Mouse (Mus musculus): Measurements from ENCODE around the gene Lysmd4. TPM values are rescaled to one million over a fixed set of nuclear protein-coding genes. Genes with fewer than 3 reads are reported as not detected.
A peak's percentile ranks its signal among the peaks of the same experiment; 100 is the strongest.

Lysmd4 gene
- polyA plus RNA-seq, 1 experiment: 46.8 TPM

DNA sequence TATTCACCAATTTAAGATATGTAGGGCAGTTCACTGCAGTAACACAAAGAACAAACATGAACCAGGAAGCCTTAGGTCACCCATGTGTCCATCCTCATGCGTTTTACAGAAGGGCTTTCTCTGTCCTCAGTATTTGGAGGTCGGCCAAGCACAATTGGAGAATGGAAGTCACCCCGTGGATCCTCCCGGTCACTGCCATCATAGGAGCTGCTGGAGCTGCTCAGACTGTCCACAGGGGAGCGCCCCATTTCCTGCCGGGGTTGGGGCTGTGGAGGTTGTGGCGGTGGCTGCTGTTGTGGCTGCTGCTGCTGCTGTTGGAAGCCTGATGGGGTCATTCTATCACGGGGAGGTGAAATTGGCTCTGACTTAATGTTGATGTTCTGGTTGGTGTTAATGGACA is 12.5 kb downstream of the Lysmd4 start:
- no peaks in the 10 kb centered on the region for H3K27me3 ChIP-seq (ENCODE audit: control insufficient read depth, insufficient read depth, low read length)
- peaks cover 9% of the 10 kb centered on the region for H3K4me1 ChIP-seq (ENCODE audit: control insufficient read depth, insufficient read depth, low read length)
- WGBS: 17% methylated on average over 8 of the region's 8 CpGs
- H3K4me3 ChIP-seq (replicated peaks; ENCODE audit: insufficient read depth, low read depth, low read length): no peak overlapping the region
- DNase-seq: peak in 1 of 2 experiments; percentile 55
- H3K27ac ChIP-seq (ENCODE audit: insufficient read depth, low read length): no peak overlapping the region
- TF ChIP-seq CTCF (IDR thresholded peaks at IDR 0.05; ENCODE audit: borderline replicate concordance, insufficient read depth, low read depth, low read length) (no peak), POLR2A (IDR thresholded peaks at IDR 0.05; ENCODE audit: borderline replicate concordance, insufficient read depth, low read length) (no peak)

DNA sequence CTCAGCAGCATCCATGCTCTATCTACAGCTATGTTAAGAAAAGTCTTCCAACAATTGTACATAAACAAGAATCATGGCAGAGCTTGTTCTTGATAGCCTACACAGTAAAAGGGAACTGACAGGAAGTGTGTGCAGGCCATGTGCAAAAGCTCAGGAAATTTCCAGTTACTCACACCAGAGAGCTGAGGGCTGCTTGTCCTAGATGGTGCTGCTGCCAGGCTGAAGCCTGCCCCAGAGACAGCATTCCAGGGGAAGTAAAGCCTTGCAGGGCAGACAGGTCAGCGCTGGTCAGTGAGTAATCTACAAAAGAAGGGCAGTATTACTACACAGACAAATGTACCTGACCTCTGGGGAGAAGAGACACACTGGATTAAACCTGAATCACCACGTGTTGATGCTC is 14.0 kb downstream of the Lysmd4 start:
- 85% methylated on average over 2 of the region's 2 CpGs for WGBS
- Histone ChIP-seq H3K4me3 (replicated peaks; ENCODE audit: insufficient read depth, low read depth, low read length) (no peak overlapping the region), H3K27ac (ENCODE audit: insufficient read depth, low read length) (no peak overlapping the region), H3K4me1 (ENCODE audit: control insufficient read depth, insufficient read depth, low read length) (no peaks in the 10 kb centered on the region), H3K27me3 (ENCODE audit: control insufficient read depth, insufficient read depth, low read length) (no peaks in the 10 kb centered on the region)
- no peak for DNase-seq
- TF ChIP-seq CTCF (IDR thresholded peaks at IDR 0.05; ENCODE audit: borderline replicate concordance, insufficient read depth, low read depth, low read length) (no peak), POLR2A (IDR thresholded peaks at IDR 0.05; ENCODE audit: borderline replicate concordance, insufficient read depth, low read length) (no peak)

DNA sequence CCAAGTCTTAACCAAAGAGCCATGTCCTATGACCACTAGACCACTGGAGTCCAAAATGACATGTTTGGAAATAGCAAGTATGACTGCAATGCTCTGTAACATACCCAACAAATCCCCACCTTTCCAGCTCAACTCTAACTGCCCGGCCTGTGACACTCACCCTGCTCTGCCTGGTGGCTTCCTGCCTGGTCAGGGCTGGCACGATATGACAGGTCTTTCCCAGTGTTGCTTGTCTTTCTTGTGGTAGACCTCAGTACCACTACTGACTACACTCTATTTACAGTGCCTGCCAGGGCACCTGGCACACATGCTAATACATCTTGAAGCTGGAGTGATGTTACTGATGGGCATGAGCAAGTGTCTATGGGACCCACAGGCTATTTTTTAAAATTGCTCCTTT is 15.4 kb downstream of the Lysmd4 start:
- no peak for DNase-seq
- Histone ChIP-seq H3K27ac (ENCODE audit: insufficient read depth, low read length) (no peak overlapping the region), H3K27me3 (ENCODE audit: control insufficient read depth, insufficient read depth, low read length) (no peaks in the 10 kb centered on the region), H3K4me1 (ENCODE audit: control insufficient read depth, insufficient read depth, low read length) (no peaks in the 10 kb centered on the region), H3K4me3 (replicated peaks; ENCODE audit: insufficient read depth, low read depth, low read length) (no peak overlapping the region)
- TF ChIP-seq POLR2A (IDR thresholded peaks at IDR 0.05; ENCODE audit: borderline replicate concordance, insufficient read depth, low read length): no peak
- TF ChIP-seq CTCF (IDR thresholded peaks at IDR 0.05; ENCODE audit: borderline replicate concordance, insufficient read depth, low read depth, low read length): no peak
- 84% methylated on average over 2 of the region's 2 CpGs for WGBS

DNA sequence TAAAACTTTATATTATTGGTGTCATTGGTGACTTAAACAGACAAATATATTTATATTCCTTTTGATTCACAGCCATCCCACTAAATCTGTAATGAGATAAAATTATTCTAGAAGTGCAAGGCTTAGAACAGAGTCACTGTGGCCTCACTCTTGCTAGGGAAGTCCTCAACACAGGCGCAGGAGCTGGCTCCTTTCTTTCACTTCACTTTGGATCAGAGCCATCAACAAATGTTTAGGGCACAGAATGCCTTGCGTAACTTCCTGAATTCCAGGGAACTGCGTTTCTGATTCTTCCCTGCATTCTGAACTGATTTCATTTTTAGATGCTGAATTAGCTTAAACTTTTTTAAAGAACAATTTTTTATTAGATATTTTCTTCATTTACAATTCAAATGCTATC is 19.6 kb downstream of the Lysmd4 start:
- Histone ChIP-seq H3K4me3 (replicated peaks; ENCODE audit: insufficient read depth, low read depth, low read length) (no peak overlapping the region), H3K27me3 (ENCODE audit: control insufficient read depth, insufficient read depth, low read length) (no peaks in the 10 kb centered on the region), H3K27ac (ENCODE audit: insufficient read depth, low read length) (no peak overlapping the region), H3K4me1 (ENCODE audit: control insufficient read depth, insufficient read depth, low read length) (peaks cover 3% of the 10 kb centered on the region; the same call in 1 of the 2 replicates)
- no peak for DNase-seq
- WGBS: 64% methylated on average over 3 of the region's 3 CpGs
- no peak for TF ChIP-seq POLR2A (IDR thresholded peaks at IDR 0.05; ENCODE audit: borderline replicate concordance, insufficient read depth, low read length)
- TF ChIP-seq CTCF (IDR thresholded peaks at IDR 0.05; ENCODE audit: borderline replicate concordance, insufficient read depth, low read depth, low read length): no peak

DNA sequence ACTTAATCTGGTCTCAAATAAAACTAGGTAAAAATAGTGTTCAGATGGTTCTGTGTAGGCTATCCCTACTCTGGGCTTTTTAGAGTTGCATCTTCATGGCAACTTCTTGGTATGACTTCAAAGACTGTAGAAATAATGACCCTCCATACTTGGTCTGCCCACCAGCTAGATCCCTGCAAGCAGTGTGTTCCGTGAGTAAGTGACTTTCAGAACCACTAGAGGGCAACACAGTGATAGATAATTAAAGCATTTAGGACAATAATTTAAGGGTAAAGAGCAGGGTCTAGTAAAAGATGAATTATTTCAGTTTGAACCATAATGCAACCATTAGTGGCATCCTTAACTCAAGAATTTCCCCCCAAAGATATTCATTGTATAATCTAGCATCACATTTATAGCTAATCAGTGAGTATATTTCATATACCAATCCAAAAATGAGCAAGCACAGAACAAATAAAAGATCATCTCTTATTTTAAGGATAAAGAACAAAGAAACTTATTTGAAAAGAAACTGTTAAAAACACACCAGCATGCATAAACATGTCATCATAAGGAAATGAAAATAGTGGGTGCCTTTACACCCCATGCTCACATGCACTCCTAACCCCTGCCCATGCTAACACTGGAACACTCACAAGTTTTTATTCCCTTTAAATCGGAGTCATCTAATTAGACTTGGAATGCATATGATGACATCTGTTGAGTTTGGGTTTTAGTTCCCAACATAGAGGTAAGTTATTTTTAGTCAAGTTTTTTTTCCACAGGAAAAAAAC is 21.0 kb downstream of the Lysmd4 start:
- TF ChIP-seq POLR2A (IDR thresholded peaks at IDR 0.05; ENCODE audit: borderline replicate concordance, insufficient read depth, low read length) (no peak), CTCF (IDR thresholded peaks at IDR 0.05; ENCODE audit: borderline replicate concordance, insufficient read depth, low read depth, low read length) (peak; percentile 58; the same call in 1 of the 2 replicates)
- Histone ChIP-seq H3K27me3 (ENCODE audit: control insufficient read depth, insufficient read depth, low read length) (no peaks in the 10 kb centered on the region), H3K4me1 (ENCODE audit: control insufficient read depth, insufficient read depth, low read length) (peaks cover 3% of the 10 kb centered on the region; the same call in 1 of the 2 replicates), H3K27ac (ENCODE audit: insufficient read depth, low read length) (no peak overlapping the region; the same call in 1 of the 2 replicates), H3K4me3 (replicated peaks; ENCODE audit: insufficient read depth, low read depth, low read length) (no peak overlapping the region)
- WGBS: 10% methylated on average over 2 of the region's 2 CpGs
- peak in 1 of 2 experiments; percentile 51 for DNase-seq

DNA sequence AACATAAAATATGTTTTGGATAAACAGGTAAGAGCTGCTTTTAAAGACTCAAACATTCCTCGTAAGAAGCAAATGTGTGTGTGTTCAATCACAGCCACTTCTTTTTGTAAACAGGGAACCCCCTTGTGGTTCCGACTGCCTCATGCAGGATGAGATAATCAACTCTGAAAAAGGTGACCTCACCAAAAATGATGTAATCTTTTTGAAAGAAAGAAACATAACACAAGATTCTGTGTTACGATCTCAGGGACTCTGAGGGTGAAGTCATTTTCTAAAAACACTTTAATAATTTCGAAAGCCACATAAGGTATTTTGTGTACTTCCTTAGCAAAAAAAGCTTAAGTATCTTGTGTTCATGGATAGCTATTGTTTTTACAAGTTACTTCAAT is 21.5 kb downstream of the Lysmd4 start:
- no peak for DNase-seq
- Histone ChIP-seq H3K27me3 (ENCODE audit: control insufficient read depth, insufficient read depth, low read length) (no peaks in the 10 kb centered on the region), H3K4me3 (replicated peaks; ENCODE audit: insufficient read depth, low read depth, low read length) (no peak overlapping the region), H3K27ac (ENCODE audit: insufficient read depth, low read length) (no peak overlapping the region), H3K4me1 (ENCODE audit: control insufficient read depth, insufficient read depth, low read length) (peaks cover 3% of the 10 kb centered on the region; the same call in 1 of the 2 replicates)
- TF ChIP-seq CTCF (IDR thresholded peaks at IDR 0.05; ENCODE audit: borderline replicate concordance, insufficient read depth, low read depth, low read length) (no peak), POLR2A (IDR thresholded peaks at IDR 0.05; ENCODE audit: borderline replicate concordance, insufficient read depth, low read length) (no peak)
- WGBS: 19% methylated on average over 4 of the region's 4 CpGs

DNA sequence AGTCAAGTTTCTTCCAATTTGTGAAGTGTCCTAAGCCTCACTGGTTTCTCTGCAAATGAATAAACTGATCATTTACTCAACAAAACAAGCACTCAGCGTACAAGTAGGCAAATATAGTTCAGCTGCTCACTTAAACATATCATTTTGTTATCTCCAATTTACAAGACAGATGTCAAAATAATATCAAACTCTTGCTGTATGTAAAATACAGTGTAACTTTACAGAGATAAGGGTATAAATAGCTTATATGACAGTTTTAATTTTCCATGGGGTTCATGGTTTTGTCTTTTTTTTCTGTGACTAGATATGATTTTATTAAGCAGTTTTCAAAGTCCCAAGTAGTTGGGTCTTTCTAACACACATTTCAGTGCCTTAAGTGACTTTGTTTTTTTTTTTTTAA is 22.9 kb downstream of the Lysmd4 start:
- peaks cover 3% of the 10 kb centered on the region; the same call in 1 of the 2 replicates for H3K4me1 ChIP-seq (ENCODE audit: control insufficient read depth, insufficient read depth, low read length)
- TF ChIP-seq POLR2A (IDR thresholded peaks at IDR 0.05; ENCODE audit: borderline replicate concordance, insufficient read depth, low read length): no peak
- no peak for TF ChIP-seq CTCF (IDR thresholded peaks at IDR 0.05; ENCODE audit: borderline replicate concordance, insufficient read depth, low read depth, low read length)
- H3K27me3 ChIP-seq (ENCODE audit: control insufficient read depth, insufficient read depth, low read length): no peaks in the 10 kb centered on the region
- WGBS: 95% methylated on average over 1 of the region's 1 CpGs
- DNase-seq: no peak
- no peak overlapping the region for H3K27ac ChIP-seq (ENCODE audit: insufficient read depth, low read length)
- no peak overlapping the region for H3K4me3 ChIP-seq (replicated peaks; ENCODE audit: insufficient read depth, low read depth, low read length)

DNA sequence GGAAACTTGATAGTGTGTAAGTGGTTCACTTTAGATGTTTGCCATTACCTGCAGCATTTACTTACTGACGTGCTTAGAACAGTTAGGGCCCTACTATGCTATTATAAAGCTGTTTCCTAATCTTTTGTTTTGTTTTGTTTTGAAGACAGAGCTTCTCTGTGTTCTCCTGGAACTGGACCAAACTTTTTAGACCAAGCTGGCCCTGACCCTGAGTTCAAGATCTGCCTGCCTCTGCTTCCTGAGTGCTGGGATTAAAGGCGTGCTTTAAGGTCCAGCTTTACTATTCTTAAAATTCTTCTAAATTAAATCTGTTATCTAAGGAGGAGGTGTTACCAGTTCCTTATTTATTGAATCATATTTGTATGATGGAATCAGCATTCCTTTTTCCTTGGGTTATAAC is 23.7 kb downstream of the Lysmd4 start:
- WGBS: 83% methylated on average over 2 of the region's 2 CpGs

More for the DNA sequence above, 23.7 kb downstream of the Lysmd4 start:
- DNase-seq: no peak
- no peak overlapping the region for H3K27ac ChIP-seq (ENCODE audit: insufficient read depth, low read length)
- TF ChIP-seq CTCF (IDR thresholded peaks at IDR 0.05; ENCODE audit: borderline replicate concordance, insufficient read depth, low read depth, low read length): no peak
- no peak for TF ChIP-seq POLR2A (IDR thresholded peaks at IDR 0.05; ENCODE audit: borderline replicate concordance, insufficient read depth, low read length)
- H3K4me1 ChIP-seq (ENCODE audit: control insufficient read depth, insufficient read depth, low read length): peaks cover 3% of the 10 kb centered on the region; the same call in 1 of the 2 replicates
- H3K27me3 ChIP-seq (ENCODE audit: control insufficient read depth, insufficient read depth, low read length): no peaks in the 10 kb centered on the region
- H3K4me3 ChIP-seq (replicated peaks; ENCODE audit: insufficient read depth, low read depth, low read length): no peak overlapping the region

Measured in cerebellum, adult 2 months (tissue).